Mouse (Mus musculus) testis, postnatal 10 days (tissue): ENCODE results near the gene Slc25a10.
"Not testable (repeated sequence)": the region's sequence is repeated elsewhere in the genome, so short reads cannot be mapped to it uniquely, and the experiment has no call there.

Experiments used
- DNase-seq: peaks from one replicate; pipeline ENCODE4 v3.0.0; 2021; ENCODE audit warnings: low spot score

Slc25a10 gene

DNA sequence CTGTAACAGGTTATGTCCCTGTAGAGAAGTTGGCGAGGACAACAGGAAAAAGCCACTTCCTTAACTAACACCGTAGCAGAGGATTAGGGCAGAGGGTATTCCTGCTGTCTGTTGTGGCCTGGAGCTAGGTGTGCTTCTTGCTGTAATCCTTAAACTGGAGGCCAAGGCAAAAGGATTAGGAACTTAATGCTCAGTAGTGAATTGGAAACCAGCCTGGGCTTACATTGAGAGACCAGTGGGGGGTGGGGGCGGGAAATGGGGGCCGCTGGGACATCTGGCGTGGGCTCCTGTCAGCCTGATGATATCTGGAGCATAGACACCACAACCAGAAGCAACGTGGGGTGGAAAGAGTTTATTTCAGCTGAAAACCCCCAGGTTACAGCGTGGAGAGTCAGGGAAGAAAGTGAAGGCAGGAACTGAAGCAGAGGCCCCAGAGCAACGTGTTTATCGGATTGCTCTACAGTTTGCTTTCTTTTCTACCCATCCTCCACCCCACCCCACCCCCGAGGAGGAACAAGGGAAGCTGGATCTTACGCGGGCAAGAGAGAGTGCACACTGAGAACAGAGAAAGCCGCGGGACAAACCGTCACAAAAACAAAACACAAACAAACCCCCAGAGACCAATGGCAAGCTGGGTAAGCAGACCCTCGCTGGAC is 18.9 kb downstream of the Slc25a10 start:
- no peak for DNase-seq

DNA sequence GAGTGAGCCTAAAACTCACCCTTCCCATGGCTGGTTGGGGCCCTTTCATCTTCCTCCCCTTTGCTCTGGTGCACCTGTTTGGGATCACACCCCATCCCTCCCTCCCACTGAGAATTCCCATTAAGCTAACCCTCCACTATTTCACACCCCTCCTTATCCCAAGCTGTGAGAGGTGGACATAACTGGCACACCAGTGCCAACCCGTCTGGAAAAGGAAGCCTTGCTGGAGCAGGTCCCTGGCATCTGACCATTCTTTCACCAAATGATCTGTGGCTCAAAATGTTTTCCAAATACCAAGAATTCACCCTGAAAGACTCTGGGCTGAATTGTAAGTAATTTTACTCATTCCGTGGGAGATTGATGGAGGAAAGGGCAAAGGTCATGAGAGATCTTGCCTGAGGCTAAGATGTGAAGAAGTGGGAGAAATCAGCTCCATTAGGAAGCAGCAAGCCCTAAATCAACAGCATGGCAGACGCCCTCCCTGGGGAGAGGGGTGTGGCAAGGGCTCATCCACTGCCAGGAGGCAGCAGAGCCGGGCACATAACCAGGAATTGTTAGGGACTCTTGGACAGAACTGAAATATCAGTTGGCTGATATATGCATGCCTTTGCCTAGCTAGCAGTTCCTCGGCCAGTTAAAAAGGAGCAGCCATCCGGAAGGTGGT is 21.3 kb downstream of the Slc25a10 start:
- DNase-seq: no peak

DNA sequence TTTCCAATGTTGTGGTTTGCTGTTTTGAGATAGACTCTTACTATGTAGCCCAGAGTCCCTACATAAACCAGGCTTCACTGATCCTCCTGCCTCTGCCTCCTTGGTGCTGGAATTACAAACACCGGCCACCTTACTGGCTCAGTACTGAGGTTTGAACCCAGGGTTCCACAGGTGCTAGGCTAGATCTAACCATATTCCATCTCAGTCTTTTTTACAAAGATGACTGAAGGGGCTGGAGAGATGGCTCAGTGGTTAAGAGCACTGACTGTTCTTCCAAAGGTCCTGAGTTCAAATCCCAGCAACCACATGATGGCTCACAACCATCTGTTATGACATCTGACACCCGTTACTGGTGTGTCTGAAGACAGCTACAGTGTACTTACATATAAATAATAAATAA is 22.6 kb downstream of the Slc25a10 start:
- not testable (repeated sequence) for DNase-seq

DNA sequence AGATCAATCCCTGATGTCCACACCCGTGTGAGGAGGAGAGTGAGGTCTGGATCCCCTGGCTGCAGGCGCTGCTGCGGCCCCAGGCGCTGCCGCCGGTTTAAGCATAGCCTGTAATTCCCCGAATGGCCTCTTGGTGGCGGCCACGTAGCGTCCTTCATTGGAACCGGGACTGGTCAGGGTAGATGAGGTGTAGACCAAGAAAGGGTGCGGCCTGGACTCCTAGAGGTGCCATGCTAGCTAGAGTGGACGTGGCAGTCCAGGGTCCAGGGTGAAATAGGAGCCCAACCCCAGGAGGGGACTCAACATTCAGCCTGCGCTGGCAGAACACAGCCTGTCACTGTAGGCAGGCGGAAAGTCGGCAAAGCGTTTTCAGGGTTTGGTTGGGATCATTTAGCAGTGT is 24.0 kb downstream of the Slc25a10 start:
- DNase-seq: peak; percentile 93

DNA sequence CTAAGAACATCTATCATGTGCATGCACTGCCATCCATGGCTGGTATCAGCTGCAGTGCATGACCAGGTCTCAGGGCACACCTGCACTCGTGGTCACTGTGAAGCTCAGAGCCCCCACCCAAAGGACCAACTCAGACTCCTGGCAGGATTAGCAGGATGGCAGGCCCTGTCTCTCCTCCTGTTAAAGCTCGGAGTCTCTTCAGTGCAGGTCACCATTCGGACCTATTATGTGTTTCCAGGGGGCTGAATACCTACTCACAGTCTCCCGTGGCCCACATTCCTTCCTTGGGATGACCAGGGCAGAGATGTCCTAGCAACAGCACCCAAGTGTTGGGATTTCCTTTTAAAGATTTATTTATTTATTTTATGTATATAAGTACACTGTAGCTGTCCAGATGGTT is 25.5 kb downstream of the Slc25a10 start:
- no peak for DNase-seq

DNA sequence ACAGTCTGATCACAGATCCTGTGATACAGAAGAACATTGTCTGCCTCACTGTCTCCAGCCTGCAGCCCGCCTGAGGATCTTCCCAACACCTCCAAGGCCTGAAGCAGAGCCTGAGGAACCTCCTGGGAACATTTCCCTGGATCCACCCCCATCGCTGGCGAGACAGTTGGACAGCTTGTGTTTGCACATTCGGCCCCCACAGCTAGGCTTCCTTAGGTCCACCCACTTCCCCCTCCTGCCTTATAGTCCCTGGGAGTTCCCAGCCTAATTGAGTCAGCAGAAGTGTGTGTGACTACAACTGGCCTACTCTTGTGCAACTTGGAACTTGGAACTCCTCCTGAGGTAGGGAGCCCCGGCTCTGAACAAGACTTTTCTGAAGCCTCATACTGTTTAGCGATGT is 26.4 kb downstream of the Slc25a10 start:
- peak; percentile 59 for DNase-seq

DNA sequence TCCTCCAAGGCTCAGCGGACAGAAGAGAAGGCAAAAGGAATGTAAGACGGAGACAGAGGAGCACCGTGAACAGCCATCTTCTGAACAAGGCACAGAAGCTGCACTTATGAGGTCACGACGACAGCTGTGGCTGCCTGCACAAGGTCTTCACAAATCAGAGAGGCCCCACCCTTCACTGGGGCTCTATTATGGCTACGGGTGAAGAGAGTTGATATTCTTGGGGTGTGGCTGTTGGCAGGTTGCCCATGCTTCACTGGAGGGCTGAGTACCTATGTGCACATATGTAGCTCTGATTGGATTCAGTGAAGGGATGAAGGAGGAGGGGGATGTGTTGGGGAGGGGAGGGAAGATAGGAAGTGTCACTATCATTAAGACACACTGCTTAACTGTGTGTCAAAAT is 26.9 kb downstream of the Slc25a10 start:
- DNase-seq: peak; percentile 64

DNA sequence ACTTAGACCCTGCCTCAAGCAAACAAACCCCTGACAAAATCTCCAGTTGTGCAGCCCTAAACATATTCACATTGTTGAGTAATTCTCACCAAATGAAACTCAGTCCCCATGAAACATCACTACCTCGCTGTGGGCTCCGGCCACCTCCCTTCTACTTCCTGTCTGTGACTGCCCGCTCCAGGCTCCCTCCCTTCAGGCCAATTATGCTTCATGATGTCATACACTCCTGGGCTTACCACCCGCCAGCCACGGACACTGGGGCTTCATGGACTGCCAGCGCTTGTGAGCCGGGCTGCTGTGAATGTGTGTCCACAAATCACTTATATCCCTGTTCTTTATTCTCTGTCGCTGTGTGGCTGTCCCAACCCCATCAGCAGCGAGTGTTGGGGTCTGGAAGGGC is 28.1 kb downstream of the Slc25a10 start:
- no peak for DNase-seq

DNA sequence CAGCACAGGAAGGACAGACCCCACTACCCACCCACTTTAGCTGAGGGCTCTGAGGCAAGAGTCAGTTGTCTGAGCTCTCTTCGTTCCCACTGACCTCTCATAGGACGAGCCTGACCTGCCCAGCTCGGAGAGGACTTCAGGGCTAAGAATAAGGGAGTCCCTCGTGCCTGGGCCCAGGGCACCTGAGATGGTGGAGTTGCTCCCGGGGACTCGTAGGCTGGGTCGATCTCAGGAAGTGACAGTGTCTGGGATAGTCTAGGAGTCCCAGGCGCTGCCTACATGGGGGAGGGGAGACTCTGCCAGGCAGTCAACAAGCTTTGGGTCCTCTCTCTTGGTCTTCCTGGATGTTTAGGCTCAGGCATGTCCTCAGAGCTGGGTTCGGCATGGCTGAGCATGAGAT is 28.9 kb downstream of the Slc25a10 start:
- no peak for DNase-seq

DNA sequence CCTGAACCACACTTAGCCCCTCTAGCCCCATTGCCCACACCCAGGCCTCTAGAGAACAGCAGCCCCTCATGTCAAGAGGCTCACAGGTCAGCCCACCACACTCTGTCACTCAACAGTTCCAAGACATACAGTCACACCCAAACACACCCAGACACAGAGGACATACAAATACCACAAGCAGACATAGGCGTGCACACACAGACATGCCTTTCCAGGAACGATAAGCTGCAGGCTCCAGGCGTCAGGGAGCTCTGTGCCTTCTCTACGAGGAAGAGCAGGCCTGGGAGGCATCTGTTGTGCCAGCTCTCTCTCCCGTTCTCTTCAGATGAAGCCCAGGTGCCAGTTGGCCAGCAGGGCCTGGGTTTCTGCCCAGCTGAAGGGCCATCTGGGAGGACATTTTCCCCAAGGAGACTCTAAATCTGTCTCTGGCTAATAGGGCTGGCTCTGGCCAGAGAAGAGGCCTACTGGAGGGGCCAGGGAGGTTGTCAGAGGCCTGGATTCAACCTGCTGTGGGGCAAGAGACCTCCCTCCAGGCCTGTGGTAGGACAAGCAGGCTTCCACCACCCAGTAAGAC is 29.4 kb downstream of the Slc25a10 start:
- no peak for DNase-seq

DNA sequence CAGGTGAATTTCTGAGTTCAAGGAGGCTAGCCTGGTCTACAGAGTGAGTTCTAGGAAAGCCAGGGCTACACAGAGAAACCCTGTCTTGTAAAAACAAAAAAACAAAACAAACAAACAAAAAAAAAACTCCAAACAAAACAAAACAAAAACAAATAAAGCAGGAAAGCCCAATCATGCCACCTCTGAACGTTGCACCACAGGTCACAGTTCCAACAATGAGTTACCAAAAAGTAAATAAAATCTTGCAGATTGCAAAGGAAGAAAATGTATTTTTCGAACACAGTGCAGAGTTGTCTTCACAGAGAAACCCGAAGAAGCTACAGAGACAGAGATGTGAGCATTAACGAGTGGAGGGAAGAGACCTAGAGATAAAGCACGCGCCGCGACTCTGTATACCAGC is 30.9 kb downstream of the Slc25a10 start:
- no peak for DNase-seq

DNA sequence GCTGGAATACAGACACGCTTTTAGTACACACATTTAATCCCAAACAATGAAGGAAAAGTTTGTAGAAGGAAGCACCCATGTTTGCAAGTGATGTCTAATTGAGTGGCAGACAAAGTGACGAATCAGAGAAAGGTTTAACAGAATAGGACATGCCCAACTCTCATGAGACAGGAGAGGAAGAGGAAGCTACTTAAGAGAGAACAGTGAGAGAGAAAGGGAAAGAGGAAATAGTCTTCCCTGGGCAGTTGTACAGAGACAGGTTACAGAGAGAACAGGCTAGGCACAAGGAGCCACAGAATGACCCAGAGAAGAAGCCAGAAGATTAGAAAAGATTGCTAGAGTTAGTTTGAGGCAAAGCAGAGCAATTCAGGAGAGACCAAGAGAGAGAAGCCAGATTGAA is 34.3 kb downstream of the Slc25a10 start:
- no peak for DNase-seq

DNA sequence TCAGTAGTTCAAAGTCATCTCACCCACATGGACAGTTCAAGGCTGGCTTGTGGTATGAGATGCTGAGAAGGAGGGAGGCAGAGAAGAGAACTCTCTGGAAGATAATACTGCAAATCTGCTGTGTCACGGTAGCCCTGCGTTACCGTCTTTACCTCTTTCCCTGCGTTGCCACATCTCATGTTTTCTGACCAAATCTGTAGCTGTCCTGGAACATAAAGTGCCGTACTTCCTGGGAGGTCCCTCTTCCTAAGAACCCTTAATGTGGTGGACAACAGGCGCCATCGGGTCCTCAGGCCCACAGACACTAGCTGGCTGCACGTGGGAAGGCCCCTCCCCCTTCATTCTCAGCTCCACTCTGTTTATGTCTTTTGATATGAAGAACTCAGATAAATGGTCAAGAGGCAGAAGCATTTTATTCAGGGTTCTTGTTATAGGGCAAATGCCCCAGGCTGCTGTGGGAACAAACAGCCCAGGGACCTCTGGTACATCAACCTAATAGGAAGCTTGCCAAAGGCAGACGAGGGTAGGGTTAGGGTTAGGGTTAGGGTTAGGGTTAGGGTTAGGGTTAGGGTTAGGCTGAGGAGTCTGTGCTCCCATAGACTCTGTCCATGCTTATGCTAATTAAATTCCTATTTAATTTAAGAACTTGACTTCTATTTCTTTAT is 36.2 kb downstream of the Slc25a10 start:
- no peak for DNase-seq

DNA sequence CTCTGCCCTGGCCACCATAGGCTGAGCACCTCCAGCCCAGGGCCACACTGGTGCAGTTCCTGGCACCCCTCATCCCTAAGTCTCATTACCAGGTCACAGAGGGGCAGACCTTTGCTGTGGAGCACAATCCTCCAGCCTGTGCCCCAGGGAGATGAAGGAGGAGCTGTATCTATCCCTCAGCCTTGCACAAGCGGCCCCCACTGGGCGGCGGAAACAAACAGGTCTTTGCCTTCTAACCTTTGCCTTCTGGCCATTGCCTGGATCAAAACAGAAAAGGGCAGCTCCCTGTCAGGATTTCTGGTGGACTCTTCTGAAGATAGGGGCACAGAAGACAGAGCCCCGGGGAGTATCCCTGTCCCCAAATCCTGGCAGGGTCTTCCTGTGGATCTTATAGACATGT is 37.3 kb downstream of the Slc25a10 start:
- DNase-seq: no peak

DNA sequence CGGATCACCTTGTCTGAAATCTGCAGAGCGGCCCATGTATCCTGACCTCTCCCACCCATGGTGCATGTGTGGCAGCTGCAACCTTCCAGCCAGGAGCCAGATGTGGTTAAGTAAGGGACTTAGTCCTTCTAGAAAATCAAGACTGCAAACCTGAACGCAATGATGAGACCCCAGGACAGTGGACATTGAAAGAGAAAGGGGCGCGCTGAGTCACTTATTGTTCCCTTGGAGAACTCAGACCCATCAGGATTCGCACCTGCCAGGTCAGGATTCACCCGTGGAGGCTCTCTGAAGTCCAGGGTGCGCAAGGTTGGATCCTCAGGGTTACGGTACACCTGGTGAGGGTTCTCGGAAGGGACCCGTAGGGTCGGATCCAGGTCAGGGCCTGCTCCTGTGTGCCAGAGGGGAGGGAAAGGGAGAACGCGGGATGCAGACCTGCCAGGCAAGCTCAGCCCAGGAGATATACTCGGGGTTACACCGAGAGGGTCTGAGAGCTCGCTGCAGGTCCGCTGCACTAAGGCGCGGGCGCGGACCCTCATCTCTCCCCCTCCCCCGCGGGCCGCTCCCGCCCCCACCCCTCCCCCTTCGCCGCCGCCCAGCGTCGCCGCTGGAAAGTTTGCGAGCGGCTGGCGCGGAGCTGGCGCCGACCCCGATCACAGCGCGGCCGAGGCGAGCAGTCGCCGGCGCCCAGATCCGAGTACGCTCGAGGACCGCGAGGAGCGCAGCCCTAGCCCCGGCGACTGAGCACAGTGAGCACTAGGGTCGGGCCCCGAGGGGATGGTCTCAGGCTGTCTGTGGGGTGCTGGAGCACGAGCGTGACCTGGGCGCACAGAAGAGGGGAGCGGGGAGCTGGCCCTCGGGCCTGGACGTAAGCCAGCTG is 38.7 kb downstream of the Slc25a10 start, which contains the start of gene Gcgr:
TSS of gene Gcgr (plus strand) at position 615 of the 880 bp plus-strand sequence.
- DNase-seq: no peak

DNA sequence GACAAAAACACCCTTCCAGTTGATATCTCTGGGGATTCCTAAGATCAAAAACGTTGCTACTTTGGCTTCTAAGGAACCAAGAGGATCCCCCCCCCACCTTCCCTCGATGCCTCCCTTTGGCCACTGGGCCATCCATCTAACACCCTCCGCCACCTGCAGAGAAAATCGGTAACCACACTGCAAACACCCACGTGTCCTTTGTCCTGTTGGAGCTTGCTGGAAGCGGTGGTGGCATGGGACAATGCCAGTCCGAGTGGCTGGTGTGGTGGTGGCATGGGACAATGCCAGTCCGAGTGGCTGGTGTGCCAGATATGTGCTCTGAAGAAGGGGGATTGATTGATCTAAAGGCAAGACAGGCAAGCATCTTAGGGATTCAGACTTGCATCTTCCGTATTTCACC is 40.0 kb downstream of the Slc25a10 start:
- no peak for DNase-seq

DNA sequence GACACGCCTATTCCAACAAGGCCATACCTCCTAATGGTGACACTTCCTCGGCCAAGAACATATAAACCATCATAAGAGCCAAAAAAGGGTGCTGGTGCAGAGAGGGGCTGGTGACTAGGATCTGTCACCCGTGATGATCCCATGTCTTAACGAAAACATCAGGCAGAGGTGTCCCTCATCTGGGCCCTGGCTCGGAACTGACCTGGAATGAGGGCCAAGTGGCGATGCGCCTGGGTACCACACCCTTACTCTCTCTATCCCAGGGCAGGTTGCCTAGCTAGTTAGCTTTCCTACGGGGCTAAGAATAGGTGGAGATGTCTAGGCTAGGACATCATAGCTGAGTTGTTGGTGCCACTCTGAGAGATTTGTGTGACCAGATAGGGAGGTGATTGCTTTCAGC is 42.5 kb downstream of the Slc25a10 start:
- no peak for DNase-seq

DNA sequence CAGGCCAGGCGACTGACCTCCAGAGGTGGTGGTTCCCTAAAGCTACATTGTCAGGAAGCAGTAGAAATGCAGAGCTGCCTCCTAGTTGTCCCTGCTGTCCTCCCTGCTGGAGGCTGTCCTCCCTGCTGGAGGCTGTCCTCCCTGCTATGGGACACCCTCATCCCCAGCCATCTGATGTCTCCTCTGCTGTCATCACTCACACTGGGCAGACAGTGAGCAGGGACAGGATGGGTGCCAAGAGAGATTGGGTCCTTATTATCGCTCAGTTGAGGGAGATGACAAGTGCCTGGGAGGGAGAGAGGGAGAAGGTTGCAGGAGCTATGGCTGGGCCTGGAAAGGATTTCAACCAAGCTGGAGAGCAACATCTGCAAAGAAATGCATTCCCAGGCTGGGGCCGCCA is 43.5 kb downstream of the Slc25a10 start:
- DNase-seq: no peak

DNA sequence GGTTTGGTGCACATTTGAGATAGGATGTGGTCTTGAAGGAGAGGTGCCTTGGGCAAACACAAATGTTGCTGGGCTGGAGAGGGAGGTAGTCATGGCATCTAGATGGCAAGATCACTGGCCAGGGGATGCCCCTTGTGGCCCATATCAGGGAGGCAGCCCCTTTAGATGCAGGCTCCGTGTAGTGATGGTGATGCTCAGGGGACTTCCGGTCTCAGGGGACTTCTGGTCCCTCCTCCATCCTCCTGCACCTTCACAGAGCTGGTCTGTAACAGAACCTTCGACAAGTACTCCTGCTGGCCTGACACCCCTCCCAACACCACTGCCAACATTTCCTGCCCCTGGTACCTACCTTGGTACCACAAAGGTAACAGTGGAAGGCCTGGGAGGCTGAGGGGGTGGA is 44.2 kb downstream of the Slc25a10 start:
- no peak for DNase-seq

DNA sequence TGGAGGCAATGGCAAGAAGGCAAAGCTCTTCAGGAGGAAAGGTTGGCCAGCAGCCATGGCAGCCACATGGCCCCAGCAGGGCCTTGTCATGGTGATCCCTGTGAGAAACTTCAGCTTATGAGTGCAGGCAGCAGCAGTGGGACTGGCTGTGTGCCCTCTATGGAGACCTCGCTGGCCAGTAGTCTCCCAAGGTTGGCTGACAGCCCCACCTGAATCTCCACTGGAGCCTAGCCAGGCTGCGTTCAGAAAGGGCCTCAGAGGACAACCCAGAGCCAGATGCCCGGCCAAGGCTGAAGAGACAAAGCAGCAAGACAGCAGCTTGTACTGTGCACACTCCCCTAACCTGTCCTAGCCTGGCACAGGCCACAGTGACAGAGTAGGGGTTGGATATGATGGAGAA is 46.8 kb downstream of the Slc25a10 start:
- peak; percentile 65 for DNase-seq

DNA sequence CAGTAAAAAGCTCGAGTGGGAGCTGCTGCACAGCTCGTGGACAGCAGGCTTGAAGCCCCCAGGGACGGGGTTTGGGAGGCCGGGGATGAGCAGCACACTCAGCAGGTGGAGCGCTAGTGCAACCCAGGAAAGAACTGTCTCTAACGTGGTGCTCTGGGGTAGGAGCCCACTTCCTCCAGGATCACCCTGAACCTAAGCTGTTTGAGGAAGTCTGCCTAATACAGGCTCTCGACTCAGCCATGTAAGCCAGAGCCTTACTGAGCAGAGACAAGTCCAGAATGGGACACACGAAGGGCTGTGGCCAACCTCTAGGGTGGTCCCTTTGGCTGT is 47.3 kb downstream of the Slc25a10 start:
- no peak for DNase-seq

DNA sequence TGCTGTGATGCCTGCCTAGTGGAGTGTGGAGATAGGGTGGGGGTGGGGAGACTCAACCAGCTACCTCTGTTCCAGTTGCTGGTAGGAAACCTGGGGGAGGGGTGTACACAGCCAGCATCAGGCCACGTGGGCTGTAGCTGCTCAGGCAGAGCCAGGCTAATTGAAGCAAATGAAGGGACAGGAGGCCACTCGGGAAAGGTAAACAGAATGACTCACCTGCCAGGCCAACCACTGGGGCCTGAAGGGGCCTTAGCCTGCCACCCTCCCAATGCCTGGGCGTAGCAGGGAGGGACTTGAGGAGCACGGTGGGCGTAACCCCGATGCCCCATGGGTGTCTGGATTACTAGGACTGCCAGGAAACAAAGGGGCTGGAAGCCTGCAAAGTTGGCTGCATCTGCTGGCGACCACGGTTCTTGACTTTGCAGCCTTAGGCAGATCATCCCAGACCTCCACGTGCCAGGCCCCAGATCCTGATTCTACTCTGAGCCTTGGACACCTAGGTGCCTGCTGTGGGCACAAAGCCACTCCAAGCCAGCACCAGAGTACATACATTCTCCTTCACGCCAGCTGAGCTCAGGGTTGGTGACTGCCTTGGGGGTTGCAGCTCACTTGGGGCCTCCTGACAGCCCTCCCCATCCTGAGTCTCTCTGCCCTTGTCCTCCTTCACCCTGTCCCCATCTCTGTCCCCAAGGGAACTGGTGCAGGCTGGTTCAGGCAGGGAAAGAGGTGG is 47.8 kb downstream of the Slc25a10 start:
- DNase-seq: no peak
